Mouse (Mus musculus): ENCODE results near the gene Ppt2. TPM values are rescaled to one million over a fixed set of nuclear protein-coding genes. Genes with fewer than 3 reads are reported as not detected.

Ppt2 gene
- polyA plus RNA-seq, 1 experiment = 118 TPM

DNA sequence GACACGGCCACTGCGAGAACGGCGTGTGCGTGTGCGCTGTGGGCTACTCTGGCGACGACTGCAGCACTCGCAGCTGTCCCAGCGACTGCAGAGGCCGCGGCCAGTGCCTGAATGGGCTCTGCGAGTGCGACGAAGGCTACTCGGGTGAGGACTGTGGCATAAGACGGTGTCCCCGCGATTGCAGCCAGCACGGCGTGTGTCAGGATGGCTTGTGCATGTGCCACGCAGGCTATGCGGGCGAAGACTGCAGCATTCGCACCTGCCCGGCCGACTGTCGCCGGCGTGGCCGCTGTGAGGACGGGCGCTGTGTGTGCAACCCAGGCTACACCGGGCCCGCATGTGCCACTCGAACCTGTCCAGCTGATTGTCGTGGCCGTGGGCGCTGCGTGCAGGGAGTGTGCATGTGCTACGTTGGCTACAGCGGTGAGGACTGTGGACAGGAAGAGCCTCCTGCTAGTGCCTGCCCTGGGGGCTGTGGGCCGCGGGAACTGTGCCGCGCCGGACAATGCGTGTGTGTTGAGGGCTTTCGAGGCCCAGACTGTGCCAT lies 44.0 kb upstream of the Ppt2 start:
- H3K4me1 ChIP-seq (ENCODE audit: control insufficient read depth, insufficient read depth, low read length) = peaks cover 5% of the 10 kb centered on the region; the same call in 1 of the 2 replicates
- H3K27me3 ChIP-seq (replicated peaks; ENCODE audit: control insufficient read depth, insufficient read depth, low read length) = no peaks in the 10 kb centered on the region
- no peak overlapping the region for H3K4me3 ChIP-seq (ENCODE audit: insufficient read depth, low read depth, low read length)
- no peaks in the 10 kb centered on the region for H3K36me3 ChIP-seq (ENCODE audit: control insufficient read depth, insufficient read depth, low read length)
- DNase-seq = no peak
- 44% methylated on average over 49 of the region's 49 CpGs for WGBS
- H3K27ac ChIP-seq (ENCODE audit: insufficient read depth, low read depth, low read length) = no peak overlapping the region
- TF ChIP-seq CTCF (conservative IDR thresholded peaks at IDR 0.05; ENCODE audit: insufficient read depth, insufficient read length, low read depth, low read length) (no peak), POLR2A (IDR thresholded peaks at IDR 0.05; ENCODE audit: low read depth, low read length) (no peak)

DNA sequence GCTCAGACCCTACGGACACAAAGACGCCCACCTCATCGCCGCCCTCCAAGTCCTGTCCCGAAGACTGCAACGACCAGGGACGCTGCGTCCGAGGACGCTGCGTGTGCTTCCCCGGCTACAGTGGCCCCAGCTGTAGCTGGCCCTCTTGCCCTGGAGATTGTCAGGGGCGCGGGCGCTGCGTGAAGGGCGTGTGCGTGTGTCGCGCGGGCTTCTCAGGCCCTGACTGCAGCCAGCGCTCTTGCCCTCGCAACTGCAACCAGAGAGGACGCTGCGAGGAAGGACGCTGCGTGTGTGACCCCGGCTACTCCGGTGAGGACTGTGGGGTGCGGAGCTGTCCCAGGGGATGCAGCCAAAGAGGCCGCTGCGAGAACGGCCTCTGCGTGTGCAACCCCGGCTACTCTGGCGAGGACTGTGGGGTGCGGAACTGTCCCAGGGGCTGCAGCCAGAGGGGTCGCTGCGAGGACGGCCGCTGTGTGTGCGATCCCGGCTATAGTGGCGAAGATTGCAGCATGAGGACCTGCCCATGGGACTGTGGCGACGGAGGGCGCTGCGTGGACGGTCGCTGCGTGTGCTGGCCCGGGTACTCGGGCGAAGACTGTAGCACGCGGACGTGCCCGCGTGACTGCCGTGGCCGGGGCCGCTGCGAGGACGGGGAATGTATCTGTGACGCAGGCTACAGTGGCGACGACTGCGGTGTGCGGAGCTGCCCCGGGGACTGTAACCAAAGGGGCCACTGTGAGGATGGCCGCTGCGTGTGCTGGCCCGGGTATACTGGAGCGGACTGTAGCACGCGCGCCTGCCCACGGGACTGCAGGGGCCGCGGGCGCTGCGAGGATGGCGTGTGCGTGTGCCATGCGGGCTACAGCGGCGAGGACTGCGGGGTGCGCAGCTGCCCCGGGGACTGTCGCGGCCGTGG lies 43.1 kb upstream of the Ppt2 start:
- no peak for DNase-seq
- no peak overlapping the region for H3K27ac ChIP-seq (ENCODE audit: insufficient read depth, low read depth, low read length)
- H3K36me3 ChIP-seq (ENCODE audit: control insufficient read depth, insufficient read depth, low read length) = no peaks in the 10 kb centered on the region
- 0 out of 2 replicates have a peak overlapping the region, but pooled peaks have one; percentile 6 for H3K4me3 ChIP-seq (ENCODE audit: insufficient read depth, low read depth, low read length)
- TF ChIP-seq POLR2A (IDR thresholded peaks at IDR 0.05; ENCODE audit: low read depth, low read length) (no peak), CTCF (conservative IDR thresholded peaks at IDR 0.05; ENCODE audit: insufficient read depth, insufficient read length, low read depth, low read length) (no peak)
- no peaks in the 10 kb centered on the region for H3K27me3 ChIP-seq (replicated peaks; ENCODE audit: control insufficient read depth, insufficient read depth, low read length)
- peaks cover 3% of the 10 kb centered on the region; the same call in 1 of the 2 replicates for H3K4me1 ChIP-seq (ENCODE audit: control insufficient read depth, insufficient read depth, low read length)
- WGBS = 17% methylated on average over 93 of the region's 93 CpGs

DNA sequence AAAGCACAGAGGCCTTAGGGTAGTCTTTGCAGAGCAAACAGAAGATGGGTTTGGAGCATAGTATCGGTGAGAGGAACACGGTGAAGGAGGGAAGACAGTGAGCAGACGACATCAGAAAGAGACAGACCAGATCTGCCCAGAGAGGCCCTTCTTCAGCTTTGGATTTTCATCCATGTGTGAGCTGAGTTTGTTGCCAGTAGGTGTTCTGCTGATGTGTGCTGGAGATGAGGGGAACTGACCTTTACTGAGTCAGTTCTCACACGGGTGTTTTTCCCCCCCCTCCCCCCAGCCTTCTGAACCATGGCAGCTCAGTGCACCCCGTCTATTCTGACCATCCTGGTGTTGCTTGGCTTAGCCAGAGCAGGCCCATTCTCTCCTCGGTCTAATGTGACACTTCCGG lies 41.9 kb upstream of the Ppt2 start, which contains the start of gene Tnxb:
Tnxb (plus strand) TSS at position 301 of the 400 bp plus-strand sequence.
- H3K36me3 ChIP-seq (ENCODE audit: control insufficient read depth, insufficient read depth, low read length) = no peaks in the 10 kb centered on the region
- no peak for TF ChIP-seq POLR2A (IDR thresholded peaks at IDR 0.05; ENCODE audit: low read depth, low read length)
- no peak for TF ChIP-seq CTCF (conservative IDR thresholded peaks at IDR 0.05; ENCODE audit: insufficient read depth, insufficient read length, low read depth, low read length)
- H3K4me3 ChIP-seq (ENCODE audit: insufficient read depth, low read depth, low read length) = no peak within 1 kb of the TSS
- WGBS = 70% methylated on average over 7 of the region's 7 CpGs
- H3K27ac ChIP-seq (ENCODE audit: insufficient read depth, low read depth, low read length) = no peak within 1 kb of the TSS
- no peak for DNase-seq
- no peaks in the 10 kb centered on the region for H3K4me1 ChIP-seq (ENCODE audit: control insufficient read depth, insufficient read depth, low read length)
- no peaks in the 10 kb centered on the region for H3K27me3 ChIP-seq (replicated peaks; ENCODE audit: control insufficient read depth, insufficient read depth, low read length)

- Histone ChIP-seq H3K36me3 (ENCODE audit: control insufficient read depth, insufficient read depth, low read length) (no peaks in the 10 kb centered on the region), H3K27ac (ENCODE audit: insufficient read depth, low read depth, low read length) (no peak overlapping the region), H3K4me1 (ENCODE audit: control insufficient read depth, insufficient read depth, low read length) (0 out of 2 replicates have a peak, but pooled peaks cover 7% of the 10 kb centered on the region), H3K27me3 (replicated peaks; ENCODE audit: control insufficient read depth, insufficient read depth, low read length) (no peaks in the 10 kb centered on the region), H3K4me3 (ENCODE audit: insufficient read depth, low read depth, low read length) (no peak overlapping the region)
- no peak for DNase-seq
- WGBS = 68% methylated on average over 7 of the region's 7 CpGs
- no peak for TF ChIP-seq POLR2A (IDR thresholded peaks at IDR 0.05; ENCODE audit: low read depth, low read length)
- TF ChIP-seq CTCF (conservative IDR thresholded peaks at IDR 0.05; ENCODE audit: insufficient read depth, insufficient read length, low read depth, low read length) = no peak
These were observed 36.2 kb upstream of the Ppt2 start for GRCm38 (mm10) chr17:34664472-34664871.

GRCm38 (mm10) chr17:34663558-34663957 lies 35.2 kb upstream of the Ppt2 start:
- H3K27ac ChIP-seq (ENCODE audit: insufficient read depth, low read depth, low read length) = no peak overlapping the region
- DNase-seq = no peak
- WGBS = 44% methylated on average over 1 of the region's 1 CpGs
- H3K36me3 ChIP-seq (ENCODE audit: control insufficient read depth, insufficient read depth, low read length) = no peaks in the 10 kb centered on the region
- H3K4me1 ChIP-seq (ENCODE audit: control insufficient read depth, insufficient read depth, low read length) = peaks cover 11% of the 10 kb centered on the region; the same call in 1 of the 2 replicates
- no peak for TF ChIP-seq POLR2A (IDR thresholded peaks at IDR 0.05; ENCODE audit: low read depth, low read length)
- no peak for TF ChIP-seq CTCF (conservative IDR thresholded peaks at IDR 0.05; ENCODE audit: insufficient read depth, insufficient read length, low read depth, low read length)
- H3K27me3 ChIP-seq (replicated peaks; ENCODE audit: control insufficient read depth, insufficient read depth, low read length) = no peaks in the 10 kb centered on the region
- no peak overlapping the region for H3K4me3 ChIP-seq (ENCODE audit: insufficient read depth, low read depth, low read length)

DNA sequence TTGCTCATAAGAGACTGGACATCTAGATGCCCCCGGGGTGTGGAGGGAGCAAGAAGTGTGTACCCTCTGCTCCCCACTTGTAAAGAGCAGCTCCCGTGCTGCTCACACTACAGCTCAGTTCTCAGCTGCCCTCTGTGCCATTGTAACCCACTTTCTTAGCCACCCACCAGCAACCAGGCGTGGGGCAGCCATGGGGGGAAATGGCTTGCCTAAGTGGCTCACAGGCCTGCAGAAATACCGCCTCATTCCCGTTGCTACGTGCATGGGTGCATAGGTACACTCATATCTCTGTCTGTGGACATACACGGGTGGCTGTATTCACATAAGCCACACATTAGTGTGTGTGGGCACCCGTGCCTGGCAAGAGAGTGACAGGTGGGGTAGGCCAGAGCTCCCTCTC lies 34.7 kb upstream of the Ppt2 start:
- WGBS = 86% methylated on average over 8 of the region's 8 CpGs
- Histone ChIP-seq H3K4me3 (ENCODE audit: insufficient read depth, low read depth, low read length) (no peak overlapping the region), H3K27me3 (replicated peaks; ENCODE audit: control insufficient read depth, insufficient read depth, low read length) (no peaks in the 10 kb centered on the region), H3K36me3 (ENCODE audit: control insufficient read depth, insufficient read depth, low read length) (no peaks in the 10 kb centered on the region), H3K27ac (ENCODE audit: insufficient read depth, low read depth, low read length) (no peak overlapping the region), H3K4me1 (ENCODE audit: control insufficient read depth, insufficient read depth, low read length) (peaks cover 11% of the 10 kb centered on the region; the same call in 1 of the 2 replicates)
- TF ChIP-seq CTCF (conservative IDR thresholded peaks at IDR 0.05; ENCODE audit: insufficient read depth, insufficient read length, low read depth, low read length) (no peak), POLR2A (IDR thresholded peaks at IDR 0.05; ENCODE audit: low read depth, low read length) (no peak)
- no peak for DNase-seq

DNA sequence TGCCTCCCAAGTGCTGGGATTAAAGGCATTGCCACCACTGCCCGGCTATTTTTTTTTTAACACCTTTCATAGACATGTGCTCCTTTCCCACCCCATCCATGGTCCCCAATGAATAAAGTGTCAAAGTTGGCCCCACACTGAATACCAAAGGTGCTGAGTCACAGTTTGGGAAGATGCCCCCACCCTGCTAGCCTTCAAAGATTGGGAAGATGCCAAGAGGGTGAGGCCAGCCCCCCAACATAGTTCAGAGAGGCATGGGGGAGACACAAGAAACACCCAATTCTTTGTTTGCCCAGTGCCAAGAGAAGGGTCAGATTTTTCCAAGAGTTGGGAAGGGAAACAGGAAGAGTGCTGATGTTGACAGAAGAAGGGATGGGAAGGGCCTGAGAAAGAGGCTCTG lies 34.2 kb upstream of the Ppt2 start:
- DNase-seq = no peak
- 96% methylated on average over 1 of the region's 1 CpGs for WGBS
- no peaks in the 10 kb centered on the region for H3K36me3 ChIP-seq (ENCODE audit: control insufficient read depth, insufficient read depth, low read length)
- H3K4me3 ChIP-seq (ENCODE audit: insufficient read depth, low read depth, low read length) = no peak overlapping the region
- H3K27me3 ChIP-seq (replicated peaks; ENCODE audit: control insufficient read depth, insufficient read depth, low read length) = no peaks in the 10 kb centered on the region
- TF ChIP-seq CTCF (conservative IDR thresholded peaks at IDR 0.05; ENCODE audit: insufficient read depth, insufficient read length, low read depth, low read length) (no peak), POLR2A (IDR thresholded peaks at IDR 0.05; ENCODE audit: low read depth, low read length) (no peak)
- H3K27ac ChIP-seq (ENCODE audit: insufficient read depth, low read depth, low read length) = no peak overlapping the region
- H3K4me1 ChIP-seq (ENCODE audit: control insufficient read depth, insufficient read depth, low read length) = peaks cover 11% of the 10 kb centered on the region; the same call in 1 of the 2 replicates
